Mouse (Mus musculus) liver, adult (tissue): Measurements from ENCODE around the gene Exoc3.

ENCODE experiments used
- GATA4 ChIP-seq: IDR thresholded peaks from 2 replicates; pipeline ENCODE4 v1.6.1; 2014; ENCODE audit warnings: mild to moderate bottlenecking, low read length; ENCODE audit not compliant: insufficient replicate concordance

Exoc3 gene

GRCm38 (mm10) chr13:74166348-74167056, 42.0 kb downstream of the Exoc3 start:
- TF ChIP-seq GATA4, result no peak

- no peak for TF ChIP-seq GATA4
Measured at GRCm38 (mm10) chr13:74147327-74147726, 61.2 kb downstream of the Exoc3 start.

DNA sequence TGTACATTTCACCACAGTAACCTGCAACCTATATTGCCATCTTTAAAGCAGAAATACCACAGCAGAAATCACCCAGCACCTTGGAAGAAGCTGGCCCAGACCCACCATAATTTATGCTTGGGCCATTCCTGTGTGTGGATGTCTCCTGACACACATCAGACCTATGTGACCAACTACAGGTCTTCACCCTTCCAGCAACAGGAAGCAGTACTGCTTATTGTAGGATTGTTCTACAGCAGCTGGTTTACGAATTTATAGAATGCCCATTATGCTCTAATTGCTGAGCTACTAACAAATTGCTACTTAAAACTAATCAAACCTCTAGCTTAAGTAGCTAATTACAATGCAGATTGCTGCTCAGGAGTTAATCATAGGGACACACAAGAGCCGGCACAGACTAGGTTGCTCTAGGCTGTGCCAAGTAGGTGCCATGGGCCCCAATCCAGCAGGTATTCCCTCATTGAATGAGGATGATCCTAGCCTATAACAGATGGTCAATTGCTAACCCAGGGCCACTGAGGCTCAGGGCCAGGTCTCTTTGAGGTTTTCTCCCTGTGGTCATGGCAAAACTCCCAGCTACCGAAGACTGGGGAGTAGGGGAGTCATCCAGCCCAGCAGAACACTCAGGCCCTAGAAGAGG, 62.4 kb downstream of the Exoc3 start:
- no peak for TF ChIP-seq GATA4

- TF ChIP-seq GATA4, result no peak
Measured at GRCm38 (mm10) chr13:74144120-74144884, 64.2 kb downstream of the Exoc3 start.

- no peak for TF ChIP-seq GATA4
Measured at GRCm38 (mm10) chr13:74143282-74143681, 65.2 kb downstream of the Exoc3 start.

DNA sequence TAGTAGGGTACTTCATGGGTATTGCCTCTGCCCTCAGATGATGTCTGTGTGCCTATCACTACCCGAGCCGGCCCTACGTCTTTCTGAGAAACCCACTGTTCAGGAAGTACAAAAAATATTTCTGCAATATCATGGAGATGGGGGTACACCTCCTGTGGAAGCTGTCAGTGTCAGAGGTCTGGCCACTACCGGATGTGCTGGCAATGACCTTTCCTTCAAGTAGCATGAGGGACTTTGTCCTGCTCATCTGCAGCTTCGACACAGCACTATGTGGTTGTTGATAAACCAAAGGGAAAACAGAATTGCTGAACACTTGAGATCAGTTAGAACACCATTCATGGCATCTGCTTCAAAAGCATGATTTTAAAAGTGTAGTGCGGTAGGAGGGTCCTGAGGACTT, 67.7 kb downstream of the Exoc3 start:
- TF ChIP-seq GATA4, result no peak

DNA sequence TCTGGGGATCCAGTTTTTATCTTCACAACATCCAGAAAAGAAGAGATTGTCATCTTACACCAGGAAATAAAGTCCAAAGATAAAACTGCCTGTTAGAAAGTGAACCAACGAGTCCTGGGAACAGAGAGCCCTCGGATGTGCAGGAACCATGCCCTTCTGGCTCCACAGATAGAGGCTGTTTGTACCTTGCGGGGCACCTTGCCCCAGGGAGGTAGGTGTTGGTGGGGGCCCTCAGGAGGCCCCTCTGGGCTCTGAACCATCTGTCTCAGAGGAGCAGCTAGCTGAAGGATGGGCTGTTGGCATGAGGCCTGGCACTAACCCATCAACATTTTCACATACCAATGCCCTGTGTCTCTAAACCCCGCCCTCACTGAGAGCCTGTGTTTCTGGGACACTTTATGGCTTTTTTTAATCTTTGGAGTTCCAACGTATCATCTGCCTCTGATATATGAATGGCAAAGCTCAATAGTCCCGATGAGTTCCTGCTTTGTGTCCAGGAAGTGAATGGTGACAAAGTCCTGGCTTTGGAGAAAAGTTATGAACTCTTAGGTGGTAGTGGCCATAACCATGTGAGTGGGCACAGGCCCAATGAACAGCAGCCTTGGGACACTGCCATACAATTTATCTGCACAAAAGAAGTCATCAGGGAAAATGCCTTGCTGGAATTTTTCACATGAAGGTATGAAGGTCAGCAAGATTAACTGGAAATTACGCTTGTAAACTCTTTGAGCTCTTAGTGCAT, 69.5 kb downstream of the Exoc3 start:
- TF ChIP-seq GATA4, result no peak

GRCm38 (mm10) chr13:74129909-74130308, 78.6 kb downstream of the Exoc3 start:
- TF ChIP-seq GATA4, result no peak

- TF ChIP-seq GATA4, result no peak
Measured at GRCm38 (mm10) chr13:74127571-74127970, 81.0 kb downstream of the Exoc3 start.

DNA sequence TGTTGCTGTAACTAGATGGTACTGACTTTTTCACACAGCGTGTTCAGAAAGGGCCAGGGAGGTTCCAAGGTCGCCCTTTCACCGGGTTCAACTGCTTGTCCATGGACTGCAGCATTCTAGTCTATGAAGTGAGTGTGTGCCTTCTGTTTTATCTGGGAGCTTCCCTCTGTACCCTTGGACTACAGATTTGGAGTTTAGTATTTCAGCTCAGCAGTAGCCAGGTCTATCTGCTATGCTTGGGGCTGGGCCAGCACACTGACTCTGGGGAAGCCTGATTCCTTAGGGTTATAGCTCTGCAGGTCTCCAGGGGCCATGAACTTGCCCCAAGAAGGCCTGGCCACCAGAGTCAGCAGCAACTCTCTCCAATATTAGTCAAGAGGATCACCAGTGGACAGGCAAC, 85.9 kb downstream of the Exoc3 start:
- no peak for TF ChIP-seq GATA4

GRCm38 (mm10) chr13:74121795-74122330, 86.7 kb downstream of the Exoc3 start:
- no peak for TF ChIP-seq GATA4

GRCm38 (mm10) chr13:74121141-74121602, 87.4 kb downstream of the Exoc3 start, which contains the start of gene Slc9a3:
Slc9a3 (plus strand) TSS chr13:74121457.
- TF ChIP-seq GATA4, result no peak
